Mouse (Mus musculus) olfactory bulb, adult 2 months (tissue): Measurements from ENCODE around the gene Stub1.

Experiments used
- CTCF ChIP-seq: fragments of 200-500 bp; IDR thresholded peaks from 2 replicates; pipeline ENCODE4 v1.5.1; 2012; ENCODE audit warnings: low read depth, mild to moderate bottlenecking, low read length, moderate library complexity; ENCODE audit not compliant: insufficient read depth
- POLR2A ChIP-seq: fragments of 200-500 bp; IDR thresholded peaks from 2 replicates; pipeline ENCODE4 v1.6.1; 2012; ENCODE audit warnings: mild to moderate bottlenecking, low read depth, low read length, moderate library complexity; ENCODE audit not compliant: insufficient read depth

GRCm38 (mm10) chr17:25876347-25876915 is 43.2 kb upstream of the Stub1 start:
- TF ChIP-seq CTCF (no peak), POLR2A (no peak)
